8 mouse cellular contexts compared by ENCODE assay signal in the genomic region with DNA sequence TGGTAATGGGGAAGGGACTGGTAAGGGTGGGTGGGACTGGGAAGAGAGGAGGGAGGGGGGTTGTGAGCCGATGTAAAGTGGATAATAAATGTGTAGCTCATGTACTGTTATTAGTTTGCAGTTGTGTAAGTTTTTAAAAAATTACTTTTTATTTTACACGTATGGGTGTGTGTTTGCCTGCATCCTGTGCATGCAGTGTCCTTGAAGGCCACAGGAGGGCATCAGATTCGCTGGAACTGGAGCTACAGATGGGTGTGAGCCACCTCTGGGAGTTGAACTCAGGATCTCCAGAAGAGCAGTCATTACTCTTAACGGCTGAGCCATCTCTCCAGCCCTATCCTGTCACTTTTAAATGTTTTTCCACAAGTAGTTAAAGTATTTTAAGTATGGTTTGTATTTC. TPM values are rescaled to one million over a fixed set of nuclear protein-coding genes. Genes with fewer than 3 reads are reported as not detected.
DNase-seq lines count a peak whose midpoint lies in the region; ATAC-seq lines count a peak whose summit lies in the region.
"Had no signal": no experiment of that assay in that cellular context is flagged by ENCODE, and none has a peak within 500 bp of the region (broad histone marks: within the 10 kb centered on the region; RNA-seq: fewer than 3 reads in every experiment).

No protein-coding gene starts in this region.

- H3K27me3 ChIP-seq in forebrain, embryonic 14.5 days (replicated peaks; ENCODE audit: control insufficient read depth, insufficient read depth, low read length), result no peaks in the 10 kb centered on the region
- no peaks in the 10 kb centered on the region for H3K27me3 ChIP-seq in hindbrain, embryonic 13.5 days
- H3K27me3 ChIP-seq: midbrain, embryonic 12.5 days had no signal

- H3K4me2 ChIP-seq in forebrain, embryonic 14.5 days (ENCODE audit: low read length), result no peak overlapping the region
- no peak overlapping the region for H3K4me2 ChIP-seq in hindbrain, embryonic 13.5 days

- WGBS in forebrain, embryonic 14.5 days, result 85% methylated on average over 4 of the region's 4 CpGs
- WGBS in hindbrain, embryonic 13.5 days, result 83% methylated on average over 4 of the region's 4 CpGs

- no peak overlapping the region for H3K4me3 ChIP-seq in forebrain, embryonic 14.5 days (ENCODE audit: low read depth, low read length)
- H3K4me3 ChIP-seq in hindbrain, embryonic 13.5 days, result no peak overlapping the region

- H3K9me3 ChIP-seq in forebrain, embryonic 14.5 days (replicated peaks; ENCODE audit: control insufficient read depth, low read length), result no peaks in the 10 kb centered on the region
- H3K9me3 ChIP-seq in hindbrain, embryonic 13.5 days, result no peaks in the 10 kb centered on the region
- H3K9me3 ChIP-seq: midbrain, embryonic 12.5 days had no signal

- H3K9ac ChIP-seq in forebrain, embryonic 14.5 days (ENCODE audit: low read length), result no peak overlapping the region
- H3K9ac ChIP-seq in hindbrain, embryonic 13.5 days, result no peak overlapping the region

- peak; percentile 37 to 49 for DNase-seq in left cerebral cortex, postnatal 14 days (ENCODE audit: low spot score in 2 of 2)
- no peak for DNase-seq in left cerebral cortex, postnatal 36 days (ENCODE audit: low spot score in 2 of 2)
- peak; percentile 52 for DNase-seq in MEL-GATA-1-ER (ENCODE audit: extremely low read depth, low read depth)
- DNase-seq in cerebellum, adult 9-10 months, result peak; percentile 48
- peak; percentile 29 for DNase-seq in lung, postnatal 25 days (ENCODE audit: low spot score)
- DNase-seq in forebrain, embryonic 14.5 days (ENCODE audit: low spot score), result no peak

- H3K27ac ChIP-seq in forebrain, embryonic 14.5 days (ENCODE audit: low read depth, low read length), result no peak overlapping the region
- H3K27ac ChIP-seq in hindbrain, embryonic 13.5 days, result no peak overlapping the region
- H3K27ac ChIP-seq: midbrain, embryonic 12.5 days had no signal

- H3K4me1 ChIP-seq in forebrain, embryonic 14.5 days (ENCODE audit: control insufficient read depth, insufficient read depth, low read length), result peaks cover 21% of the 10 kb centered on the region
- peaks cover 33% of the 10 kb centered on the region for H3K4me1 ChIP-seq in hindbrain, embryonic 13.5 days (replicated peaks)

- H3K36me3 ChIP-seq in forebrain, embryonic 14.5 days (ENCODE audit: control insufficient read depth, insufficient read depth, low read length), result 0 out of 2 replicates have a peak, but pooled peaks cover 2% of the 10 kb centered on the region
- H3K36me3 ChIP-seq in hindbrain, embryonic 13.5 days, result peaks cover 9% of the 10 kb centered on the region

- ATAC-seq in forebrain, embryonic 14.5 days, result no peak
- no peak for ATAC-seq in hindbrain, embryonic 13.5 days (ENCODE audit: low FRiP score)

- intact Hi-C loops in left cerebral cortex, postnatal 14 days (cut with DNase I), result no loop called here
- intact Hi-C loops in left cerebral cortex, postnatal 36 days (cut with DNase I), result no loop called here

RNA-seq across cellular contexts. Expression of gene Selenoi, which starts 1.5 kb away (rescaled TPM):
- total RNA-seq in left cerebral cortex, postnatal 14 days (2021), result 10 to 100 TPM; 47.6 to 56.7 TPM
- 10 to 100 TPM; 48.9 to 50.4 TPM for total RNA-seq in left cerebral cortex, postnatal 36 days (2021)
- polyA plus RNA-seq in forebrain, embryonic 14.5 days (2014; fragmentation: Nextera tagmentation; extraction: Ambion mirVana), result 24.2 and 31.1 TPM in 2 replicates
- polyA plus RNA-seq in hindbrain, embryonic 13.5 days (2015; fragmentation: Nextera tagmentation; extraction: Ambion mirVana), result 24.9 and 25.2 TPM in 2 replicates

RNA-seq across cellular contexts. Expression of gene Adgrf3, which starts 25.4 kb away (rescaled TPM):
- total RNA-seq in left cerebral cortex, postnatal 14 days (2021), result not detected
- total RNA-seq in left cerebral cortex, postnatal 36 days (2021), result not detected
- not detected in 2 replicates for polyA plus RNA-seq in forebrain, embryonic 14.5 days (2014; fragmentation: Nextera tagmentation; extraction: Ambion mirVana)
- polyA plus RNA-seq in hindbrain, embryonic 13.5 days (2015; fragmentation: Nextera tagmentation; extraction: Ambion mirVana), result not detected in 2 replicates
- polyA plus RNA-seq: midbrain, embryonic 12.5 days had no signal

RNA-seq across cellular contexts. Expression of gene Drc1, which starts 50.3 kb away (rescaled TPM):
- total RNA-seq in left cerebral cortex, postnatal 14 days (2021), result 10 to 100 TPM; 14.9 to 18.2 TPM
- 10 to 100 TPM; 14.3 to 19.7 TPM for total RNA-seq in left cerebral cortex, postnatal 36 days (2021)
- 3.9 and 5.7 TPM in 2 replicates for polyA plus RNA-seq in forebrain, embryonic 14.5 days (2014; fragmentation: Nextera tagmentation; extraction: Ambion mirVana)
- 3.4 and 4.4 TPM in 2 replicates for polyA plus RNA-seq in hindbrain, embryonic 13.5 days (2015; fragmentation: Nextera tagmentation; extraction: Ambion mirVana)

Comparison
In these comparisons a context has a peak if more than half of its experiments do, and no peak if none do; other contexts are left out.
1. DNase-seq: peak in left cerebral cortex, postnatal 14 days (2 of 2), MEL-GATA-1-ER (single experiment), cerebellum, adult 9-10 months (single experiment) and lung, postnatal 25 days (single experiment); none in left cerebral cortex, postnatal 36 days (0 of 2) and forebrain, embryonic 14.5 days (single experiment).